Mouse (Mus musculus) frontal cortex, postnatal 36 days (tissue): Measurements from ENCODE around the gene Ssh2.

Source experiments
- DNase-seq, 2 experiments: peaks; one replicate each; pipeline ENCODE4 v3.0.0; 2022; ENCODE audit warnings: low spot score in 2 of 2

The Ssh2 gene

GRCm38 (mm10) chr11:77406329-77406728, 190.2 kb downstream of the Ssh2 start:
- no peak for DNase-seq

GRCm38 (mm10) chr11:77409879-77410278, 193.8 kb downstream of the Ssh2 start:
- no peak for DNase-seq

GRCm38 (mm10) chr11:77411284-77411683, 195.2 kb downstream of the Ssh2 start:
- DNase-seq = no peak

DNA sequence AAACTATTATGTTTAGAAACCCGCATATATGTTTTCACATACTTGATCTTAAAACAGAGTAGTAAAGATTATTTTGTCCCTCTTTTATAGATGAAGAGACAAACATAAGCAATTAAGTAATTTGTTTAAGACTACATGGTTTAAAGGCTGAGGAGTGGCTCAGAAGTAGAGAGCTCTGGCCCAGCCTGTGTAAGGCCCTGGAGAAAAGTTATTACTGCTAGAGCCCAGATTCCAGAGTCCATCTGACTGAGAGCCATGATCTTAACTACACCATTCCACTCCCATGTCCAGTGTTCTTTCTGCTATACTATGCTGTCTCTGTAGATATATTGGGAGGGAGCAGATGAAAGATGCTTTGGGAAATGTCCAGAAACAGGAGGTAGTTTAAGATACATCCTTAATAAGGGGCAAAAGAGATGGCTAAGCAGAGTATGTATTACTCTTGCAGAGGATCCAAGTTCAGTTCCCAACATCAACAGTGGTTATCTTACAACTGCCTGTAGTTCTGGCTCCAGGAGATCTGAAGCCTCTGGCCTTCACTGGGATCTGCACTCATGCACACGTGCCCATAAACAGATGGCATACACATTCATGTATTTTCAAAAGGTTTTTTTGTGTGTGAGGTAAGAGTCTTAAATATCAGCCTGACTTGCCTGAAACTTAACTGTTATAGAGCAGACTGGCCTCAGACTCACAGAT, 198.2 kb downstream of the Ssh2 start:
- DNase-seq = no peak

DNA sequence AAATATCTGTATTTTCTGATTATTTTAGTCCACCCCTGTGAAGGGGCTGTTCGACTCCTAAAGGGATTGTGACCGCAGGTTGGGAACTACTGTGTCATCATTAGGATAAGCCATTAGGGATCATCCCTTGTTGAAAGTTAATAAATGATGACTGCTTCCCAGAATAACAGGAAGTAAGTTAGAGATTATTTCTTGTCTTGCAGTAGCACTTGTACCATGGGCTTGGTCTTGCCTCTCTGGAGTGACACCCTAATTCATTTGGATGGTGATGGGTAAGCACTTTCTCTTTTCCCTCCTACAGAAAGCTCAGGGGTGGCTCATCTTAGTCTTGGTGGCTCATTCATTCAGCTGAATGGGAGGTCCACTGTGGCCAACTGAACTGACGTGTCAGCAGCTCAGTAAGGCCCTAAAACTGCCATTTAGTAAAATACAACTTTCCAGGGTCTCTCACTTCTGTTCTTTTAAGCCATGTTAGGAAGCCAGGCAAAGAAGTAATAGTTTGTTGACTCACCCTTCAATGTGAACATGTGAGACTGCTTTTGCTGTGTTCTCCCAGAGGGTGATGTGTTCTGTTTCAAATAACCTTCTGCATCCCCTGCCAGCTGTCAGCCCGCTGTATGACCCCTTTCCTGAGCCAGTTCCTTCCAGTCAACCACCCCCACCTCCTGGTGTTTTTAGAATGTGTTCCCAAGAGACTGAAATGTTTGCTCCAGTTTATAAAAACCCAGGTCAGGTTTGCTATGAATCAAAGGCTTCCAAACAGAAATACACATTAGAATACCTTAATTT, 200.3 kb downstream of the Ssh2 start:
- DNase-seq = no peak

DNA sequence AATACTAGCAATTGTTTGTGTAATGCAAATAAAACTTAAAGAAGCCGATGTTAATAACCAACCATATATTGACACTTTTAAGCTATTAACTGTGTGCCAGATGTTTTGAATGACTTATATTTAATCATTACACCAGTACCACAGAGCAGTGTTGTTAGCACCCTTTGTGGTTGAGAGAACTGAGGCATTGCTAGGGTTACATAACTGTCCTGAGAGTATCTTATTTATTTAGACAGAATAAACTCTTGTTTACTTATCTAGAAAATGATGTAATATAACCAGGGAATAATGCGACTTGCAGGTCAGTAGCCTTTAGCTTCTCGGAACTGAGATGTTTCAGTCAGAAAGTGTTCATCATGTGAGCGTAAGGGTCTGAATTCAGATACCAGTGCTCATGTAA, 201.9 kb downstream of the Ssh2 start:
- DNase-seq = no peak

DNA sequence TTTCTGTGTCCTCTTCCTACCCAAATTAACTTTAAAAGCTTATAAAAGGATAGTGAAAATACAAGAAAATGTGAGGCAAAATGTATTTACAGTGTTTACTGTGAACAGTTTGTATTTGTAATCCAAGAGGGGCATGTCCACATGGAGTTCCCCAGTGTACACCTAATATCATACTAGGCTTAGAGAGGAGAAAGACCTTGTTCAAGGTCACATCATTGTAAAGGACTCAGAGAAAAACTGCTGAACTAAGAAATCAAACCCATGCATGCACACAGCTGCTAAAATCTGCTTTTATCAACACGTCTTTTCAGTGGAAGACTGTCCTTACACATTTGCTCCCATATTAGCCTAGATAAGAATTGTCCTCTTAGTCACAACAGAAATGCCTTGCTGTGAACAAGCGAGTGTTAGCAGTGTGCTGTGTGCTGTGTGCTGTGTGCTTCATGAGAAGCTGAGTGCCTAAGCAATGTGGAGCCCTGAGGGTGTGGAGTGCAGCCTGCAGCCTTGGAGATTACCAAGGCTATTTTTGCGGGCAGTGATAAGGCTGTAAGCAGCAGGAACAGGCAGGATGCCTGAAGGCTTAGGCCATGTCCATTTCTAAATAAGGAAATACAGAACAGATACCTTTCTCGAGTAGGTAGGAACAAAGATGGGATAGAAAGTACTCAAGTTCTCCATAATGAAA, 207.2 kb downstream of the Ssh2 start:
- no peak for DNase-seq

- no peak for DNase-seq
Observed at GRCm38 (mm10) chr11:77428446-77428845, 212.4 kb downstream of the Ssh2 start.

- no peak for DNase-seq
Observed at GRCm38 (mm10) chr11:77437026-77437425, 220.9 kb downstream of the Ssh2 start.

- no peak for DNase-seq
Observed at GRCm38 (mm10) chr11:77440081-77440480, 224.0 kb downstream of the Ssh2 start.

- DNase-seq = no peak
Observed at GRCm38 (mm10) chr11:77441020-77441419, 224.9 kb downstream of the Ssh2 start.

DNA sequence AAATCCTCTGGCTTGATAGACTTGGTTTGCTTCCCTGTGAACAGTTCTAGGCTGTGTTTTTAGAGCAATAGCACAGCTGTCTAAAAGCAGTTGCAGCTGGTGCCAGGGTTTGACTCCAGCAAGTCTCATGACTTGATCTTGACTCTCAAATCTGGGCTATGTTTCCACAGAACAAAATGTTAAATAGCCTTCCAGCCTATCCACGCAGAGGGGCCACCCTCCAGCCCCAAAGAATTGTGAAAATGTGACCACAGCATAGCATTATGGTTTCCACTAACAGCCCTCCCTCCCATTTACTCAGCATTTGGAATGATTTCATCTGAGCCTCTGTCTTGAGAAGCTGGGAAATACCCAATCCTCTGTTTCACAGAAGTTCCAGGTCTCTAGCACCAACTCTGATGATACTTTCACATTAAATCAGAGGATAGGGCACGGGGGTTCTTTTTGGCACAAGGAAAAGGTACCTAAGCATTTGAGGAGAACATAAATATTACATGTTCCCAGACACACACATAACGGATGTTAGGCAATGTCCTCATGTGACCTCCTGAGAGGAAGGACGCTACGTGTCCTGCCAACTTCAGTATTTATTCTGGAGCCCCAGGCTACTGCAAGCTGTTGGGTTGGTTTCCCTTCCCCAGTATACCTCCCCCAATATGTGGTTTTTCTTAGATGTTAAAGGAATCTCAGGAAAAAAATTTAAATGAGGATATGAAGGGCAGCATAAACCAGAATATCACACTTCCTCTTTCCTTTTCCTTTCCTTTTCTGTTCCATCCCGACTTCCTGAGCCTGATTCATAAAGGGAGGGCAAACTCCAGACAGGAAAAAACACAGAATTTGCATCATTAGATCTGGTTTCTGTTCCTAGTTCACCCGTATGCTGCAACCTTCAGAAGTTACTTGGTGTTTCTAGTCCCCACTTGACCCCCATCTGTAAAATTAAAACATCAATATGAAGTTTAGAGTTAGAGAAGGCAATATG, 226.4 kb downstream of the Ssh2 start:
- DNase-seq = no peak

DNA sequence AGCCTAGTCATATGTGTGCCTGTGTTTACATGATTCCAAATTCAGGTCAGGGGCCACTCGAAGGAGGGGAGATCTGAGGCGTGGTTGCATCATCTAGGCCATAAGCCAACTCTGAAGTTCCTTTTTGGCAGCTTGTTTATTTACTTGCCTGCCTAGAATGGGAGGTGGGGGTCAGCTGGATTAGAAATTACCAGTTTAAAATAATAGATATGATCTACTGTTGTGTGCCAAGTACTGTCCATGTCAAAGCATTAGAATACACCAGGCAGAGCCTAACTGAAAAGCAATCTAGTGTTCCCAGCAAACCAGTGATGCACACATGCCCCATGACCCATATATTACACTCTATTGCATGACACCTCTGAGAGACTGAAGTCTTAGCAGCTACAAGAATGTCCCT, 228.9 kb downstream of the Ssh2 start:
- DNase-seq = no peak

- no peak for DNase-seq
Observed at GRCm38 (mm10) chr11:77446628-77447041, 230.5 kb downstream of the Ssh2 start.

GRCm38 (mm10) chr11:77449224-77449623, 233.1 kb downstream of the Ssh2 start:
- DNase-seq = no peak

- no peak for DNase-seq
Observed at GRCm38 (mm10) chr11:77451670-77452069, 235.6 kb downstream of the Ssh2 start.

DNA sequence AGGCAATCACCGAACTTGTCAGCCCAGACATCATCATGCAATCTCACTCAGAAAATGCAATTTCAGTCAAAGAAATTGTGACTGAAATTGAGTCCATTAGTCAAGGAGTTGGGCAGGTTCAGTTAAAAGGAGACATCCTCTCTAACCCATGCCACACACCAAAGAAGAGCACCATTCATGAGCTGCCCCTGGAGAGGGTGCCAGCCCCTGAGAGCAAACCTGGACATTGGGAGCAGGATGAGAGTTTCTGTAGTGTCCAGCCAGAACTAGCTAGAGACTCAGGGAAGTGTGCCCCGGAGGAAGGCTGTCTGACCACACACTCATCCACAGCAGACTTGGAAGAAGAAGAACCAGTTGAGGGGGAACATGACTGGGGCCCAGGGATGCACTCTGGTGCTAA, 237.3 kb downstream of the Ssh2 start:
- no peak for DNase-seq

DNA sequence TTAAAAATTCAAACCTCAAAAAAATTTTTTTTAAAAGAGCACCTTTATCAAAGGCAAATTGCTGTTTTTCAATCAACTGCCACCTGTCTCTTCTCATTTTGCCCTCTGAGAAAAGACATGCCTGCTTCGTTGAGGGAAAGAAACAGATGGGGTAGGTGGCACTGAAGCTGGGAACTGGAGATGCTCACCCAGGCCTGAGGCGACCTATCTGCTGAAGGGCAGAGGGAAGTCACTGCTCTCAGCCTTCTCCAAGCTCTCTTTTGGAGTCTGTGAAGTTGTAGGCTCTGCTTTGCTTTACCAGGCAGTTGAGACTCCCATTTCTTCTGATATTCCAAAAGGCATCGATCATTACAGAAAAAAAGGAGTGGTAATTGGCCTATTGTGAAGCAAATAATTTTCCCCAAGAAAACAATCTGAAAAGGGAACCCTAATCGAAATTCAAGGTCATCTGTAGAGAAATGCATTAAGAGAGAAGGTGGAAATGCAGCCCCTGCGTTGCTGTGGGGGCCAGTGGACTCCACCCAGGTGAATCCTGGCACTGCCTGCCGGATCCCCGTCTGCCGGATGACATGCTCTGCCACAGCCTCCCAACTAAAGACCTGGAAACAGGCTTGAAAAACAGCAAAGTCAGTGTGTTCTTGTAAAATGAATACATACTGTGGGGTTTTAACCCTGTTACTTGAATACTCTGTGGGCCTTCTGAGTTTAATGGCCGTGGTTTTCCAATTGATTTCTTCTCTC, 239.9 kb downstream of the Ssh2 start:
- no peak for DNase-seq

DNA sequence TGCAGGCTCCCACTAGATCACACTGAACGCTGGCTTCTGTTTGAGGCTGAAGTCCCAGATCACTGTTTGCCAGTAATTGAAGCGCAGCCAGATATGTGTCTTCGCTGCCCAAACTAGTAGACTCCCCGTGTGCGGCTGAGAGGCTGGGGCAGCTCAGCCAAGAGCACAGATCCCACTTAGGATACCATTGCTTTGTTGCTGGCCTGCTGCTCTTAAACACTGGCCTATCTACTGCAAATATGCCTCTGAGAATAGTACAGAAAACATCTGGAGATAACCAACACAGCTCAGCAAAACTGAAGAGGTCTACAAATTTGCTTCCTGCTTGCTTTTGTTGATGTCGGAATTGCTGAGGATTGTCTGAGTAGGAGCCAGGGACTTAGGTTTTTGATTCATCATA, 240.8 kb downstream of the Ssh2 start:
- no peak for DNase-seq

DNA sequence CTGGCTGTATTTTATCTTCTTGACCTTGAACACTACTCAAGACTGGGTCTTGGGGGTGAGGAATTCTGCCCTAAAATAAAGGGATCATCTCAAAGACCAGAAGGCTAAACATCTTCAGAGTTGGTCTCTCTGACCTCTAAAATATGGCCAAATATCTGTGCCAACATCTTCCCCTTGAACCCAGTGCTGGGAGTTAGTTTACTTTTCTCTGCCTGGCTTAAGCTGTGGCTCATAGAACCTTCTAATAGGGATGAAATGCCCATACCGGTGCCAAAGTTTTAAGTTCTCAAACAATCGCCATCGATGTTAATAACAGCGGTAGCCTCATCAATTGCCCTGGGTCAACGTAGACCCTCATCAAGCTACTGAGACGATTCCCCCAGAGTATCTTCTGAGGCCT, 245.8 kb downstream of the Ssh2 start:
- DNase-seq = no peak
